8 mouse cellular contexts compared by ENCODE assay signal in genomic region chr5:120649374-120649933, GRCm38 (mm10). TPM values are rescaled to one million over a fixed set of nuclear protein-coding genes. Genes with fewer than 3 reads are reported as not detected.
DNase-seq lines count a peak whose midpoint lies in the region; ATAC-seq lines count a peak whose summit lies in the region.

No protein-coding gene starts in this region.

- H3K27ac ChIP-seq in heart, embryonic 10.5 days = peak overlapping the region; percentile 72; the same call in 1 of the 2 replicates
- no peak overlapping the region for H3K27ac ChIP-seq in hindbrain, embryonic 16.5 days (ENCODE audit: low read depth, low read length)
- H3K27ac ChIP-seq in midbrain, embryonic 16.5 days (ENCODE audit: low read length) = no peak overlapping the region

- H3K4me3 ChIP-seq in heart, embryonic 10.5 days = peak overlapping the region; percentile 56
- peak overlapping the region; percentile 31 for H3K4me3 ChIP-seq in hindbrain, embryonic 16.5 days (ENCODE audit: low read length)
- H3K4me3 ChIP-seq in midbrain, embryonic 16.5 days (ENCODE audit: low read depth, low read length) = peak overlapping the region; percentile 36

- no peaks in the 10 kb centered on the region for H3K36me3 ChIP-seq in heart, embryonic 10.5 days
- no peaks in the 10 kb centered on the region for H3K36me3 ChIP-seq in hindbrain, embryonic 16.5 days (ENCODE audit: control insufficient read depth, insufficient read depth, low read length)
- H3K36me3 ChIP-seq in midbrain, embryonic 16.5 days (ENCODE audit: control insufficient read depth, insufficient read depth, low read length) = no peaks in the 10 kb centered on the region

- H3K9me3 ChIP-seq in heart, embryonic 10.5 days = no peaks in the 10 kb centered on the region
- H3K9me3 ChIP-seq in hindbrain, embryonic 16.5 days (ENCODE audit: control insufficient read depth, low read length) = no peaks in the 10 kb centered on the region
- H3K9me3 ChIP-seq in midbrain, embryonic 16.5 days (replicated peaks; ENCODE audit: control insufficient read depth, low read length, poor library complexity, severe bottlenecking) = no peaks in the 10 kb centered on the region

- H3K27me3 ChIP-seq in heart, embryonic 10.5 days (ENCODE audit: insufficient read depth, poor library complexity, severe bottlenecking) = peaks cover 56% of the 10 kb centered on the region
- H3K27me3 ChIP-seq in hindbrain, embryonic 16.5 days (replicated peaks; ENCODE audit: control insufficient read depth, insufficient read depth, low read length) = peaks cover 30% of the 10 kb centered on the region
- peaks cover 28% of the 10 kb centered on the region for H3K27me3 ChIP-seq in midbrain, embryonic 16.5 days (ENCODE audit: control insufficient read depth, insufficient read depth, low read depth, low read length)

- no peak for DNase-seq in heart, embryonic 10.5 days (ENCODE audit: low spot score)
- DNase-seq in heart, postnatal 4 days = no peak
- peak; percentile 59 for DNase-seq in right cerebral cortex, postnatal 14 days
- DNase-seq in right cerebral cortex, adult 18-20 months = no peak
- no peak for DNase-seq in adrenal gland, adult 18-20 months (ENCODE audit: low spot score in 2 of 2)
- no peak for DNase-seq in adipocyte (ENCODE audit: low spot score)

- peak overlapping the region; percentile 59 for H3K4me2 ChIP-seq in hindbrain, embryonic 16.5 days (ENCODE audit: low read length)
- H3K4me2 ChIP-seq in midbrain, embryonic 16.5 days (ENCODE audit: low read length) = peak overlapping the region; percentile 69

- H3K4me1 ChIP-seq in heart, embryonic 10.5 days = peaks cover 19% of the 10 kb centered on the region
- H3K4me1 ChIP-seq in hindbrain, embryonic 16.5 days (ENCODE audit: control insufficient read depth, insufficient read depth, low read depth, low read length) = peaks cover 13% of the 10 kb centered on the region
- peaks cover 15% of the 10 kb centered on the region for H3K4me1 ChIP-seq in midbrain, embryonic 16.5 days (ENCODE audit: control insufficient read depth, insufficient read depth, low read length)

- WGBS in heart, embryonic 10.5 days = 4% methylated on average over 21 of the region's 21 CpGs
- WGBS in hindbrain, embryonic 16.5 days = 6% methylated on average over 20 of the region's 21 CpGs
- WGBS in midbrain, embryonic 16.5 days = 2% methylated on average over 21 of the region's 21 CpGs

- H3K9ac ChIP-seq in hindbrain, embryonic 16.5 days (ENCODE audit: low read depth, low read length) = 0 out of 2 replicates have a peak overlapping the region, but pooled peaks have one; percentile 5
- H3K9ac ChIP-seq in midbrain, embryonic 16.5 days (ENCODE audit: low read depth, low read length) = no peak overlapping the region

- ATAC-seq in hindbrain, embryonic 16.5 days = peak; percentile 49; the same call in 1 of the 2 replicates
- peak; percentile 44 for ATAC-seq in midbrain, embryonic 16.5 days

RNA-seq across cellular contexts. Expression of gene Rasal1, which starts 0.8 kb away (rescaled TPM):
- 0.16 and 0.60 TPM in 2 replicates for polyA plus RNA-seq in heart, embryonic 10.5 days (2016; fragmentation: Nextera tagmentation; extraction: Ambion mirVana)
- total RNA-seq in heart, postnatal 4 days (2021) = under 1 TPM; 0.29 to 0.45 TPM
- polyA plus RNA-seq in hindbrain, embryonic 16.5 days (2015; fragmentation: Nextera tagmentation; extraction: Ambion mirVana) = 0.61 and 1.9 TPM in 2 replicates
- polyA plus RNA-seq in midbrain, embryonic 16.5 days (2015; fragmentation: Nextera tagmentation; extraction: Ambion mirVana) = 2.4 and 4.9 TPM in 2 replicates
- 10 to 100 TPM in 1 of 2 experiments, 1 to 10 TPM in 1; 4.3 to 14.1 TPM for total RNA-seq in adrenal gland, adult 18-20 months (2021)

RNA-seq across cellular contexts. Expression of gene Cfap73, which starts 15.4 kb away (rescaled TPM):
- polyA plus RNA-seq in heart, embryonic 10.5 days (2016; fragmentation: Nextera tagmentation; extraction: Ambion mirVana) = 0.39 TPM in 1 of 2 replicates, not detected in the other
- not detected for total RNA-seq in heart, postnatal 4 days (2021)
- polyA plus RNA-seq in hindbrain, embryonic 16.5 days (2015; fragmentation: Nextera tagmentation; extraction: Ambion mirVana) = 0.51 and 0.92 TPM in 2 replicates
- 0.47 and 1.2 TPM in 2 replicates for polyA plus RNA-seq in midbrain, embryonic 16.5 days (2015; fragmentation: Nextera tagmentation; extraction: Ambion mirVana)
- under 1 TPM in 1 of 2 experiments, not detected in 1; 0.33 TPM for total RNA-seq in adrenal gland, adult 18-20 months (2021)

RNA-seq across cellular contexts. Expression of gene Ddx54, which starts 36.9 kb away (rescaled TPM):
- 47.1 and 49.4 TPM in 2 replicates for polyA plus RNA-seq in heart, embryonic 10.5 days (2016; fragmentation: Nextera tagmentation; extraction: Ambion mirVana)
- total RNA-seq in heart, postnatal 4 days (2021) = 10 to 100 TPM; 30.8 to 32.0 TPM
- 38.4 and 42.0 TPM in 2 replicates for polyA plus RNA-seq in hindbrain, embryonic 16.5 days (2015; fragmentation: Nextera tagmentation; extraction: Ambion mirVana)
- 38.7 and 39.9 TPM in 2 replicates for polyA plus RNA-seq in midbrain, embryonic 16.5 days (2015; fragmentation: Nextera tagmentation; extraction: Ambion mirVana)
- 10 to 100 TPM; 44.1 to 57.6 TPM for total RNA-seq in adrenal gland, adult 18-20 months (2021)

RNA-seq across cellular contexts. Expression of gene Rita1, which starts 37.1 kb away (rescaled TPM):
- 11.0 and 11.2 TPM in 2 replicates for polyA plus RNA-seq in heart, embryonic 10.5 days (2016; fragmentation: Nextera tagmentation; extraction: Ambion mirVana)
- total RNA-seq in heart, postnatal 4 days (2021) = 10 to 100 TPM; 10.7 to 10.8 TPM
- polyA plus RNA-seq in hindbrain, embryonic 16.5 days (2015; fragmentation: Nextera tagmentation; extraction: Ambion mirVana) = 29.3 and 33.7 TPM in 2 replicates
- polyA plus RNA-seq in midbrain, embryonic 16.5 days (2015; fragmentation: Nextera tagmentation; extraction: Ambion mirVana) = 27.2 and 33.1 TPM in 2 replicates
- total RNA-seq in adrenal gland, adult 18-20 months (2021) = 10 to 100 TPM; 14.2 to 16.9 TPM
